Mouse (Mus musculus): ENCODE data around the gene Pdss1.
A peak's percentile ranks its signal among the peaks of the same experiment; 100 is the strongest.
"Not testable (repeated sequence)": the region's sequence is repeated elsewhere in the genome, so short reads cannot be mapped to it uniquely, and the experiment has no call there.

Gene Pdss1

GRCm38 (mm10) chr2:22895282-22896273, at the start of gene Pdss1:
TSS of gene Pdss1 (plus strand) at chr2:22895522.
- Histone ChIP-seq H3K36me3 (ENCODE audit: control insufficient read depth, insufficient read depth, low read length, poor library complexity, severe bottlenecking) (no peaks in the 10 kb centered on the region), H3K27me3 (ENCODE audit: control insufficient read depth, insufficient read depth, low read length, poor library complexity, severe bottlenecking) (no peaks in the 10 kb centered on the region)
- peak; percentile 84 for DNase-seq (ENCODE audit: low read depth, low spot score)

- DNase-seq (ENCODE audit: low read depth, low spot score), result no peak
- H3K36me3 ChIP-seq (ENCODE audit: control insufficient read depth, insufficient read depth, low read length, poor library complexity, severe bottlenecking), result peaks cover 25% of the 10 kb centered on the region
Observed at GRCm38 (mm10) chr2:22851900-22852299, 43.4 kb upstream of the Pdss1 start.

DNA sequence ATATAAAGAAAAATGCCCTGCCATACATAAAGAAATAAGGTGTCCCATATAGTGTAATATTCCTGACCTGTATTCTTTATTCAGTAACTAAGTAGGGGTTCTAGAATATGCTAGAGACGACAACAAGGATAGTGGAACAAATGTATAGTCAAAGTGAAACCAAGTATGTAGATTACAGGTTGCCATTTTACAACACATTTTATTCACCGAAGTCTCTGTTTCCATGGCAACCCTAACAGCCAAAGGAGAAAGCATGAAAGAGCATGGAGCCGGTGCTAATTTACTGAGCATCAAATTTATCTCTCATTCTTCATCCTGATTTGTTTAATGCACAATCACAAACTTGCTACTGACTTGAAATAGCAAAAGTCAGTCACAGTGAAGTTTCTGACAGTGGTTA, 37.8 kb upstream of the Pdss1 start:
- no peaks in the 10 kb centered on the region for H3K27me3 ChIP-seq (ENCODE audit: control insufficient read depth, insufficient read depth, low read length, poor library complexity, severe bottlenecking)
- no peak for DNase-seq (ENCODE audit: low read depth, low spot score)
- peaks cover 18% of the 10 kb centered on the region for H3K36me3 ChIP-seq (ENCODE audit: control insufficient read depth, insufficient read depth, low read length, poor library complexity, severe bottlenecking)

More at GRCm38 (mm10) chr2:22851900-22852299, 43.4 kb upstream of the Pdss1 start:
- H3K27me3 ChIP-seq (ENCODE audit: control insufficient read depth, insufficient read depth, low read length, poor library complexity, severe bottlenecking), result no peaks in the 10 kb centered on the region

DNA sequence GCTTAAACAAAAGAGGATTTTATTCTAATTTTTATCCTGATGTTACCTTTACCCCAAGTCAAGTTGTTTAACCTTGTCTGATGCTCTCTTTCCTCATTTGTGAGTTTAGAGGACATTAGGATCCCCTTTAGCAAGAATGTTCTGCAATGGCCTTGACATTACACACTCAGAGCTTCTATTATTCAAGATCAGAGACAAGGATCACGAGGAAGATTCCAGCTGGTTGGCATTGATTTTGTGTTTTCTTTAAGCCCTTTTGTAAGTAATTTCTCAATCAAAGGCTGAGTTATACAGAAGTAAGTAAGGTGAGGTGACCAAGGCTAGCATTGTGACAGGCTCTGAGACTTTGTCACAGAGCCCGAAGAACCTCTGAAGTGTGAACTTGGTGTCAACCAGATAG, 33.1 kb upstream of the Pdss1 start:
- Histone ChIP-seq H3K36me3 (ENCODE audit: control insufficient read depth, insufficient read depth, low read length, poor library complexity, severe bottlenecking) (peaks cover 4% of the 10 kb centered on the region; the same call in 1 of the 2 replicates), H3K27me3 (ENCODE audit: control insufficient read depth, insufficient read depth, low read length, poor library complexity, severe bottlenecking) (no peaks in the 10 kb centered on the region)
- no peak for DNase-seq (ENCODE audit: low read depth, low spot score)

- H3K27me3 ChIP-seq (ENCODE audit: control insufficient read depth, insufficient read depth, low read length, poor library complexity, severe bottlenecking); H3K36me3 ChIP-seq (ENCODE audit: control insufficient read depth, insufficient read depth, low read length, poor library complexity, severe bottlenecking): not testable (repeated sequence)
- DNase-seq (ENCODE audit: low read depth, low spot score), result peak; percentile 81
Observed at GRCm38 (mm10) chr2:22864394-22865037, 30.8 kb upstream of the Pdss1 start.

- DNase-seq (ENCODE audit: low read depth, low spot score), result no peak
Observed at GRCm38 (mm10) chr2:22865818-22866217, 29.5 kb upstream of the Pdss1 start.

DNA sequence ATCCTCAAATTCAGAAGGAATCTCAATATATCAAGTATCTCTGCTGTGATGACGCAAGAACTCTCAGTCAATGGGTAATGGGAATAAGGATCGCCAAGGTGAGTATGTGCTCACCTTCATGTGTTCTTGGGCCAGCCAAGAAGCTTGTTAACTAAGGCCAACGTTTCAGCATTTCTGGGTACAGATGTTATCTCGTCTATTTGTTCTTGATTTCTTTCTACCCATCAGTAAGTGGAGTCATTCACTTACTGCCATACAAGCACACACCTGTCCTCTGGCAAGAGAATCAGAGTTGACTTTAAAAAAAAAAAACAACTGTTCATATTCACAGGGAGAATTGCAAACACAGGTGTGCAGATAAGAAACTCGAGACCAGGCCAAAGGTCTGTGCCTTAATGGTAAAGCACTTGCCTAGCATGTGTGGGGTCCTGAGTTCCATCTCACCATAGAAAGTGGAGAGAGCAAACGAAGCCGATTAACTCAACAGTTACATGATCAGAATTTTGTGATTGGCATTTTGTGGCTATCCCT, 28.4 kb upstream of the Pdss1 start:
- Histone ChIP-seq H3K27me3 (ENCODE audit: control insufficient read depth, insufficient read depth, low read length, poor library complexity, severe bottlenecking) (no peaks in the 10 kb centered on the region), H3K36me3 (ENCODE audit: control insufficient read depth, insufficient read depth, low read length, poor library complexity, severe bottlenecking) (peaks cover 14% of the 10 kb centered on the region)
- no peak for DNase-seq (ENCODE audit: low read depth, low spot score)

More at GRCm38 (mm10) chr2:22865818-22866217, 29.5 kb upstream of the Pdss1 start:
- no peaks in the 10 kb centered on the region for H3K27me3 ChIP-seq (ENCODE audit: control insufficient read depth, insufficient read depth, low read length, poor library complexity, severe bottlenecking)
- peaks cover 10% of the 10 kb centered on the region for H3K36me3 ChIP-seq (ENCODE audit: control insufficient read depth, insufficient read depth, low read length, poor library complexity, severe bottlenecking)

- no peak for DNase-seq (ENCODE audit: low read depth, low spot score)
- no peaks in the 10 kb centered on the region for H3K27me3 ChIP-seq (ENCODE audit: control insufficient read depth, insufficient read depth, low read length, poor library complexity, severe bottlenecking)
- H3K36me3 ChIP-seq (ENCODE audit: control insufficient read depth, insufficient read depth, low read length, poor library complexity, severe bottlenecking), result peaks cover 21% of the 10 kb centered on the region
Observed at GRCm38 (mm10) chr2:22873159-22873558, 22.2 kb upstream of the Pdss1 start.

GRCm38 (mm10) chr2:22874628-22875027, 20.7 kb upstream of the Pdss1 start:
- Histone ChIP-seq H3K27me3 (ENCODE audit: control insufficient read depth, insufficient read depth, low read length, poor library complexity, severe bottlenecking) (no peaks in the 10 kb centered on the region), H3K36me3 (ENCODE audit: control insufficient read depth, insufficient read depth, low read length, poor library complexity, severe bottlenecking) (peaks cover 16% of the 10 kb centered on the region)
- no peak for DNase-seq (ENCODE audit: low read depth, low spot score)

GRCm38 (mm10) chr2:22876614-22877013, 18.7 kb upstream of the Pdss1 start:
- Histone ChIP-seq H3K36me3 (ENCODE audit: control insufficient read depth, insufficient read depth, low read length, poor library complexity, severe bottlenecking) (peaks cover 12% of the 10 kb centered on the region), H3K27me3 (ENCODE audit: control insufficient read depth, insufficient read depth, low read length, poor library complexity, severe bottlenecking) (no peaks in the 10 kb centered on the region)
- no peak for DNase-seq (ENCODE audit: low read depth, low spot score)

- Histone ChIP-seq H3K36me3 (ENCODE audit: control insufficient read depth, insufficient read depth, low read length, poor library complexity, severe bottlenecking) (peaks cover 9% of the 10 kb centered on the region; the same call in 1 of the 2 replicates), H3K27me3 (ENCODE audit: control insufficient read depth, insufficient read depth, low read length, poor library complexity, severe bottlenecking) (no peaks in the 10 kb centered on the region)
- no peak for DNase-seq (ENCODE audit: low read depth, low spot score)
Observed at GRCm38 (mm10) chr2:22878781-22879180, 16.5 kb upstream of the Pdss1 start.

DNA sequence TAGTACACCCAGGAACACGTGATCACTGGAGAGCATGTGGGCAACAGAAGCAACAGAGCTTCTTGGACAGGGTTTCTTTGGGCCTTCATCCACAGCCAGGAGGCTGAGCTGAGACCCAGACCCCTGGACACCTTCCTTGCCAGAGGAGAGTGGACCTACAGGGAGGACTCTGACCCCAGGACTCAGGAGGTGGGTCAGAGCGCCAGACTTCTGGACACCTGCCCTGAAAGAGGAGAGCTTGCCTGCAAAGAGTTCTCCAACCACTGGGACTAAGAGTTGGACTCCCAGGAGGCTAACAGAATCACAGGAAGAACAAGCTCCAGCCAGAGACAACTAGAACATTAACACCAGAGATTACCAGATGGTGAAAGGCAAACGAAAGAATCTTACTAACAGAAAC, 14.6 kb upstream of the Pdss1 start:
- H3K27me3 ChIP-seq (ENCODE audit: control insufficient read depth, insufficient read depth, low read length, poor library complexity, severe bottlenecking); DNase-seq (ENCODE audit: low read depth, low spot score); H3K36me3 ChIP-seq (ENCODE audit: control insufficient read depth, insufficient read depth, low read length, poor library complexity, severe bottlenecking): not testable (repeated sequence)

- Histone ChIP-seq H3K36me3 (ENCODE audit: control insufficient read depth, insufficient read depth, low read length, poor library complexity, severe bottlenecking) (no peaks in the 10 kb centered on the region), H3K27me3 (ENCODE audit: control insufficient read depth, insufficient read depth, low read length, poor library complexity, severe bottlenecking) (no peaks in the 10 kb centered on the region)
- no peak for DNase-seq (ENCODE audit: low read depth, low spot score)
Observed at GRCm38 (mm10) chr2:22894932-22895281, 415 bp upstream of the Pdss1 start.

- Histone ChIP-seq H3K36me3 (ENCODE audit: control insufficient read depth, insufficient read depth, low read length, poor library complexity, severe bottlenecking) (peaks cover 7% of the 10 kb centered on the region; the same call in 1 of the 2 replicates), H3K27me3 (ENCODE audit: control insufficient read depth, insufficient read depth, low read length, poor library complexity, severe bottlenecking) (no peaks in the 10 kb centered on the region)
- no peak for DNase-seq (ENCODE audit: low read depth, low spot score)
Observed at GRCm38 (mm10) chr2:22903947-22904346, 8.6 kb downstream of the Pdss1 start.

DNA sequence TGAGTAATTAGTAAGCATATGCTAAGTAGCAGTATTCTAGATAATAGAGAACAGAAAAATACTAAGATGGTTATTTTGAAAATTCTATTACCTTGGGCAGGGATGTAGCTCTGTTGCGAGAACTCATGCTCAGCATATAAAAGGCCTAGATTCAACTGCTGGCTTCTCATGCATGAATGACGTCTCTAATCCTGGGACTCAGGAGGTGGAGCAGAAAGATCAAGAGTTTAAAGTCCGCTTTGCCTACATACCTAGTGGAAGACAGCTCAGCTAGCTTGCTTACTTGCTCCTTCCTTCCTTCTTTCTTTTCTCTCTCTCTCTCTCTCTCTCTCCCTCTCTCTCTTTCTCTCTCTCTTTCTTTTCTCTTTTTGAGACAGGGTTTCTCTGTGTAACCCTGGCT, 19.1 kb downstream of the Pdss1 start:
- DNase-seq (ENCODE audit: low read depth, low spot score), result no peak
- Histone ChIP-seq H3K36me3 (ENCODE audit: control insufficient read depth, insufficient read depth, low read length, poor library complexity, severe bottlenecking) (no peaks in the 10 kb centered on the region), H3K27me3 (ENCODE audit: control insufficient read depth, insufficient read depth, low read length, poor library complexity, severe bottlenecking) (no peaks in the 10 kb centered on the region)

Measured in splenic B cell, adult 2 months (primary cell).